Mouse (Mus musculus): Measurements from ENCODE around the gene Gpr22. TPM values are rescaled to one million over a fixed set of nuclear protein-coding genes. Genes with fewer than 3 reads are reported as not detected.

Gpr22 gene
- polyA plus RNA-seq, 1 experiment from 2014 or later = 12.2 TPM

DNA sequence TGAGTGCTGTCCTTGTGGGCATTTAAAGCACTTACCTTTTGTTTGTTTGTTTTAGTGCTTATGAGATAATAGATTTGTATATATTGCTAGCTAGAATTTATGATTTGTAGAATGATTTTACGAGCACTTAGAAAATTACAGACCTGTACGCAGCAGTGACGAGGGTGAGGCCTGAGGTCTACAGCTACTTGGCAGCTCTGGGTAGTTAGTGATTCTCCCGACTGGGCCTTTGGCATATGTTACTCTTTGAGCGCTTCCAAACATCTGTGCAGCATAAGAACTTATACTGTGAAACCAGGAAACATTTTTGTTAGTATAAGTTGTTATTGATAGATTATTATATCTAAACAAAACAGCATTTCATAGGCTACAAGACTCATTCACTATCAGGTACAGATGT lies 12.3 kb downstream of the Gpr22 start:
- no peaks in the 10 kb centered on the region for H3K36me3 ChIP-seq (ENCODE audit: control insufficient read depth, insufficient read depth)
- H3K9me3 ChIP-seq (ENCODE audit: control insufficient read depth, low read length) = no peaks in the 10 kb centered on the region; the same call in 1 of the 2 replicates
- no peak for ATAC-seq
- no peak overlapping the region for H3K4me2 ChIP-seq (ENCODE audit: low read length)
- no peak overlapping the region for H3K27ac ChIP-seq (ENCODE audit: low read length)
- no peaks in the 10 kb centered on the region for H3K4me1 ChIP-seq (replicated peaks; ENCODE audit: control insufficient read depth, insufficient read depth, low read length)
- no peak overlapping the region for H3K4me3 ChIP-seq (replicated peaks; ENCODE audit: low read length)
- H3K27me3 ChIP-seq (replicated peaks; ENCODE audit: control insufficient read depth, insufficient read depth, low read length) = no peaks in the 10 kb centered on the region
- no peak overlapping the region for H3K9ac ChIP-seq (replicated peaks; ENCODE audit: low read depth, low read length)
- WGBS = 71% methylated on average over 5 of the region's 5 CpGs

DNA sequence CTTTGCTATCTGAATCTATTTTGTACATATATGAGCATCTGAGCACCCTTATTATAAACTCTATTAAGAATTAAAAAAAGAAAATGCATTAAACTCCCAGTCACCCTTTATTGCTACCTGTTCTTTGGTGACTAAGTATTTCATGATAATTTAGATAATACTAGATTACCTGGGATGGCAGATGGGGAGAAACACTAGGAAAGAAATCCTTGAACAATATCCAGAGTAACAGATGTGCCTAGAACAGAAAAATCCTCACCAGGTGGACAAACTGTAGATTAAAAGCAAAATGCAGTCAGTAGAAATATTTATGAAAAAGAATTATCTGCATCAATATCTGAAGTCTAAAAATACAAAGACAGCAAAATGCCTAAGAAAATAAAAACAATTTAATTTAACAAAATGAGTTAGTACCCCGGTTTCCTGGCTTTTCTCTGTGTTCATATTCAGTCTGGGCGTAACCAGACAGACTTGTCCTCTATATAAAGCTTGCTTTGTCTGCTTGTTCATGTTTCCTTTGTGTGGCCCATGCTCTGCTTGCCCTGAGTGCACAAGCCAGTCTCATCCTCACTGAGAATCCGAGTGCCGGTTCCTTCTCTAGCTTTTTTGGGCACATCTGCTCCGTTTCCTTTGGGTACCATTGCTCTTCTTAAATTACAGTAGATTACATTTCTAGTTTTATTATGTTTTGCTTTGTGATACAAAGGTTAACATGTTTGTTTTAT lies 13.0 kb downstream of the Gpr22 start:
- 73% methylated on average over 5 of the region's 5 CpGs for WGBS
- no peak for ATAC-seq
- Histone ChIP-seq H3K36me3 (ENCODE audit: control insufficient read depth, insufficient read depth) (no peaks in the 10 kb centered on the region), H3K9ac (replicated peaks; ENCODE audit: low read depth, low read length) (no peak overlapping the region), H3K4me3 (replicated peaks; ENCODE audit: low read length) (no peak overlapping the region), H3K27ac (ENCODE audit: low read length) (no peak overlapping the region), H3K4me2 (ENCODE audit: low read length) (no peak overlapping the region), H3K27me3 (replicated peaks; ENCODE audit: control insufficient read depth, insufficient read depth, low read length) (no peaks in the 10 kb centered on the region), H3K4me1 (replicated peaks; ENCODE audit: control insufficient read depth, insufficient read depth, low read length) (no peaks in the 10 kb centered on the region), H3K9me3 (ENCODE audit: control insufficient read depth, low read length) (no peaks in the 10 kb centered on the region; the same call in 1 of the 2 replicates)

DNA sequence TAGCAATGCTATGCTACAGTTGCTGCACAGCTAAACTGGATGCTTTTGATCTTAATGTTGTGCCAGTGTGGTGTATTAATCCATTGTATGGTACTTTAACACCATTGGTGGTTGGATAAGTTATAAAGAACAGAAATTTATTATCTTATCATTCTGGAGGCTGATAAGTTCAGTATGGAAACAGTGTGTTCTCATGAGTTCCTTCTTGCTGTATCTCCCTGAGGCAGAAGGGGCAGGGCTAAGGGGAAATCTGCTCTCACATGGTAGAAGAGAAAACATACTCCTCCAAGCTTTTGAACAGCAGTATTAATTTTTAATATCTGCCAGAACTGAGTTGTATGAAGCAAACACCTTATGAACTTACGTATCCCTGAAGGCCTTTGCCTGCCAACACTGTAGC lies 20.5 kb downstream of the Gpr22 start:
- no peaks in the 10 kb centered on the region; the same call in 1 of the 2 replicates for H3K9me3 ChIP-seq (ENCODE audit: control insufficient read depth, low read length)
- no peak overlapping the region for H3K4me3 ChIP-seq (replicated peaks; ENCODE audit: low read length)
- no peak overlapping the region for H3K4me2 ChIP-seq (ENCODE audit: low read length)
- no peaks in the 10 kb centered on the region for H3K36me3 ChIP-seq (ENCODE audit: control insufficient read depth, insufficient read depth)
- H3K9ac ChIP-seq (replicated peaks; ENCODE audit: low read depth, low read length) = no peak overlapping the region
- H3K27ac ChIP-seq (ENCODE audit: low read length) = no peak overlapping the region
- no peak for ATAC-seq
- H3K27me3 ChIP-seq (replicated peaks; ENCODE audit: control insufficient read depth, insufficient read depth, low read length) = no peaks in the 10 kb centered on the region
- H3K4me1 ChIP-seq (replicated peaks; ENCODE audit: control insufficient read depth, insufficient read depth, low read length) = no peaks in the 10 kb centered on the region
- WGBS = 97% methylated on average over 1 of the region's 1 CpGs

GRCm38 (mm10) chr12:31686679-31687078 lies 27.1 kb downstream of the Gpr22 start:
- 96% methylated on average over 3 of the region's 3 CpGs for WGBS
- ATAC-seq = no peak
- no peak overlapping the region for H3K9ac ChIP-seq (replicated peaks; ENCODE audit: low read depth, low read length)
- no peaks in the 10 kb centered on the region for H3K9me3 ChIP-seq (ENCODE audit: control insufficient read depth, low read length)
- no peak overlapping the region for H3K4me2 ChIP-seq (ENCODE audit: low read length)
- H3K36me3 ChIP-seq (ENCODE audit: control insufficient read depth, insufficient read depth) = peaks cover 2% of the 10 kb centered on the region; the same call in 1 of the 2 replicates
- H3K4me3 ChIP-seq (replicated peaks; ENCODE audit: low read length) = no peak overlapping the region
- no peak overlapping the region for H3K27ac ChIP-seq (ENCODE audit: low read length)
- no peaks in the 10 kb centered on the region for H3K27me3 ChIP-seq (replicated peaks; ENCODE audit: control insufficient read depth, insufficient read depth, low read length)
- no peaks in the 10 kb centered on the region for H3K4me1 ChIP-seq (replicated peaks; ENCODE audit: control insufficient read depth, insufficient read depth, low read length)

DNA sequence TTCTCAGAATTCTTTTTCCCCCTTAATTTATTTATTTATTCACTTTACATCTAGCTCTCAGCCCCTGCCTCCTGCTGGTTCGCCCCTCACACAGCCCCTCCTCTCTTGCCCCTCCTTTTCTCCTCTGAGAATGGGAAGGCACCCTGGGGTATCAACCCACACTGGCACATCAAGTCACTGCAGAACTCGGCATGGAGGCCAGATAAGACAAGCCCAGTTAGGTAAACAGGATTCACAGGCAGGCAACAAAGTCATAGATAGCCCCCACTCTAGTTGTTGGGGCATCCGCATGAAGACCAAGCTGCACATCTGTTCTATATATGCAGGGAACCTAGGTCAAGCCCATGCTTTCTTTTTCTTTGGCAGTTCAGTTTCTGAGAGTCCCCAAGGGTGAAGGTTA lies 46.6 kb downstream of the Gpr22 start:
- no peak overlapping the region for H3K9ac ChIP-seq (replicated peaks; ENCODE audit: low read depth, low read length)
- H3K27ac ChIP-seq (ENCODE audit: low read length) = no peak overlapping the region
- no peaks in the 10 kb centered on the region for H3K27me3 ChIP-seq (replicated peaks; ENCODE audit: control insufficient read depth, insufficient read depth, low read length)
- H3K9me3 ChIP-seq (ENCODE audit: control insufficient read depth, low read length) = no peaks in the 10 kb centered on the region
- H3K4me2 ChIP-seq (ENCODE audit: low read length) = no peak overlapping the region
- no peaks in the 10 kb centered on the region for H3K4me1 ChIP-seq (replicated peaks; ENCODE audit: control insufficient read depth, insufficient read depth, low read length)
- no peak for ATAC-seq
- WGBS = 61% methylated on average over 3 of the region's 3 CpGs
- no peak overlapping the region for H3K4me3 ChIP-seq (replicated peaks; ENCODE audit: low read length)
- peaks cover 3% of the 10 kb centered on the region for H3K36me3 ChIP-seq (ENCODE audit: control insufficient read depth, insufficient read depth)

DNA sequence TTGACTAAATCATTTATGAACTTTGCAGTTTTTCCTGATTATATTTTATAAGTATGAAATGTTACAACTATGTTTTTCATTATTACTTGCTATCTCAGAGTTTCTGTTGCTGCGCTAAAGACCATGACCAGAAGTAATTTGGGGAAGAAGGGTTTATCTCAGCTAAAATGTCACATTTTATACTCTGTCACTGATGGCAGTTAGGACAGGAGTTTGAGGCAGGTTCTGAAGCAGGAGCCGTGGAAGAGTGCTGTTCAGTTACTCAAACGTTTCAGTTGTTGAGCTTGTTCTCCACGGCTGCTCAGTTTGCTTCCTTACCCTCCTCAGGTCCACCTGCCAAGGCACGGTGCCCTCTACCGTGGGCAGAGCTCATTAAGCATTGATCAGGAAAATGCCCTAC lies 47.7 kb downstream of the Gpr22 start:
- Histone ChIP-seq H3K36me3 (ENCODE audit: control insufficient read depth, insufficient read depth) (peaks cover 3% of the 10 kb centered on the region), H3K27ac (ENCODE audit: low read length) (no peak overlapping the region), H3K9me3 (ENCODE audit: control insufficient read depth, low read length) (no peaks in the 10 kb centered on the region), H3K27me3 (replicated peaks; ENCODE audit: control insufficient read depth, insufficient read depth, low read length) (no peaks in the 10 kb centered on the region), H3K4me2 (ENCODE audit: low read length) (no peak overlapping the region), H3K4me1 (replicated peaks; ENCODE audit: control insufficient read depth, insufficient read depth, low read length) (no peaks in the 10 kb centered on the region), H3K4me3 (replicated peaks; ENCODE audit: low read length) (no peak overlapping the region), H3K9ac (replicated peaks; ENCODE audit: low read depth, low read length) (no peak overlapping the region)
- 67% methylated on average over 6 of the region's 6 CpGs for WGBS
- no peak for ATAC-seq

Other genes with a start within 250 kb of the Gpr22 start
- gene Cbll1, start 214.3 kb downstream of the Gpr22 start, polyA plus RNA-seq (2015; fragmentation: Nextera tagmentation; extraction: Ambion mirVana) = 15.9 and 16.0 TPM in 2 replicates
- 0.26 TPM in 1 of 2 replicates, not detected in the other for gene Slc26a4, start 154.0 kb downstream of the Gpr22 start, polyA plus RNA-seq (2015; fragmentation: Nextera tagmentation; extraction: Ambion mirVana)
- 29.8 and 30.7 TPM in 2 replicates for gene Bcap29, start 79.3 kb downstream of the Gpr22 start, polyA plus RNA-seq (2015; fragmentation: Nextera tagmentation; extraction: Ambion mirVana)
- 7.2 and 9.0 TPM in 2 replicates for gene Dus4l, start 59.1 kb downstream of the Gpr22 start, polyA plus RNA-seq (2015; fragmentation: Nextera tagmentation; extraction: Ambion mirVana)
- gene Cog5, start 59.1 kb downstream of the Gpr22 start, polyA plus RNA-seq (2015; fragmentation: Nextera tagmentation; extraction: Ambion mirVana) = 25.0 and 25.1 TPM in 2 replicates
- gene Hbp1, start 236.6 kb upstream of the Gpr22 start, polyA plus RNA-seq (2015; fragmentation: Nextera tagmentation; extraction: Ambion mirVana) = 83.3 and 96.3 TPM in 2 replicates

All from forebrain, embryonic 16.5 days (tissue).